Mouse (Mus musculus): ENCODE measurements at regions not wholly inside any gene's neighbourhood (a gene's known extent, or its start where the extent isn't known, plus 50 kb on each side); places are given as distances from the start of the nearest gene placed in this dataset.

- no peaks in the 10 kb centered on the region for H3K27me3 ChIP-seq (ENCODE audit: control insufficient read depth, insufficient read depth, low read length)
- 55% methylated on average over 4 of the region's 4 CpGs for WGBS
- ATAC-seq (ENCODE audit: insufficient read depth, low FRiP score): no peak
Observed at GRCm38 (mm10) chr9:60962086-60962485, 167.7 kb downstream of the Uaca start.

DNA sequence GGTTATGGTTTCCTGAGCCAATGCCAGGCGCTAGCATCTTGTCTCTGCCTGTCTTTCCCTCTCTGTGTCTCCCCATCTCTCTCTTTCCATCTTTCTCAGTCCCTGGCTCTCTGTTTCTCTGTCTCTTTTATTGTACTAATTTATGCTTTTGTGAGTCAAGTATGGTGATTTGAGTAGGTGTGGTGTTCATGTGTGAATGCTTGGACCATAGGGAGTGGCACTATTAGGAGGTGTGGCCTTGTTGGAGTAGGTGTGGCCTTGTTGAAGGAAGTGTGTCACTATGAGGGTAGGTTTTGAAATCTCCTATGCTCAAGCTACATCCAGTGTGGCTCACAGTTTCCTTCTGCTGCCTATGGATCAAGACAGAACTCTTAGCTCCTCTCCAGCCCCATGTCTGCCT is 171.3 kb downstream of the Uaca start:
- 44% methylated on average over 1 of the region's 1 CpGs for WGBS
- no peaks in the 10 kb centered on the region for H3K36me3 ChIP-seq (ENCODE audit: control insufficient read depth, insufficient read depth, low read length)
- ATAC-seq (ENCODE audit: insufficient read depth, low FRiP score): no peak
- no peak overlapping the region for H3K27ac ChIP-seq (ENCODE audit: low read length)
- H3K9ac ChIP-seq (ENCODE audit: low read length): no peak overlapping the region
- no peaks in the 10 kb centered on the region for H3K9me3 ChIP-seq (replicated peaks; ENCODE audit: control insufficient read depth, low read length)
- peaks cover 10% of the 10 kb centered on the region; the same call in 1 of the 2 replicates for H3K4me1 ChIP-seq (ENCODE audit: control insufficient read depth, insufficient read depth, low read length)
- no peak overlapping the region for H3K4me2 ChIP-seq (ENCODE audit: low read depth, low read length)
- no peaks in the 10 kb centered on the region for H3K27me3 ChIP-seq (ENCODE audit: control insufficient read depth, insufficient read depth, low read length)
- H3K4me3 ChIP-seq (replicated peaks; ENCODE audit: low read length): no peak overlapping the region

More at GRCm38 (mm10) chr9:60962086-60962485, 167.7 kb downstream of the Uaca start:
- Histone ChIP-seq H3K36me3 (ENCODE audit: control insufficient read depth, insufficient read depth, low read length) (no peaks in the 10 kb centered on the region), H3K27ac (ENCODE audit: low read length) (no peak overlapping the region; the same call in 1 of the 2 replicates), H3K4me1 (ENCODE audit: control insufficient read depth, insufficient read depth, low read length) (0 out of 2 replicates have a peak, but pooled peaks cover 6% of the 10 kb centered on the region), H3K9ac (ENCODE audit: low read length) (no peak overlapping the region), H3K4me3 (replicated peaks; ENCODE audit: low read length) (no peak overlapping the region), H3K4me2 (ENCODE audit: low read depth, low read length) (no peak overlapping the region), H3K9me3 (replicated peaks; ENCODE audit: control insufficient read depth, low read length) (no peaks in the 10 kb centered on the region)

- Histone ChIP-seq H3K27me3 (ENCODE audit: control insufficient read depth, insufficient read depth, low read length) (no peaks in the 10 kb centered on the region), H3K9me3 (replicated peaks; ENCODE audit: control insufficient read depth, low read length) (no peaks in the 10 kb centered on the region), H3K27ac (ENCODE audit: low read length) (no peak overlapping the region), H3K4me1 (ENCODE audit: control insufficient read depth, insufficient read depth, low read length) (peaks cover 4% of the 10 kb centered on the region; the same call in 1 of the 2 replicates), H3K36me3 (ENCODE audit: control insufficient read depth, insufficient read depth, low read length) (no peaks in the 10 kb centered on the region), H3K9ac (ENCODE audit: low read length) (no peak overlapping the region), H3K4me2 (ENCODE audit: low read depth, low read length) (no peak overlapping the region), H3K4me3 (replicated peaks; ENCODE audit: low read length) (no peak overlapping the region)
- no peak for ATAC-seq (ENCODE audit: insufficient read depth, low FRiP score)
- 55% methylated on average over 4 of the region's 4 CpGs for WGBS
Observed at GRCm38 (mm10) chr9:60968281-60969031, 174.1 kb downstream of the Uaca start.

GRCm38 (mm10) chr9:60972201-60972910 is 178.0 kb downstream of the Uaca start:
- no peak overlapping the region for H3K4me2 ChIP-seq (ENCODE audit: low read depth, low read length)
- 70% methylated on average over 9 of the region's 9 CpGs for WGBS
- no peak for ATAC-seq (ENCODE audit: insufficient read depth, low FRiP score)
- no peak overlapping the region for H3K27ac ChIP-seq (ENCODE audit: low read length)
- H3K4me3 ChIP-seq (replicated peaks; ENCODE audit: low read length): no peak overlapping the region
- H3K4me1 ChIP-seq (ENCODE audit: control insufficient read depth, insufficient read depth, low read length): peaks cover 4% of the 10 kb centered on the region; the same call in 1 of the 2 replicates
- no peaks in the 10 kb centered on the region for H3K27me3 ChIP-seq (ENCODE audit: control insufficient read depth, insufficient read depth, low read length)
- no peaks in the 10 kb centered on the region for H3K36me3 ChIP-seq (ENCODE audit: control insufficient read depth, insufficient read depth, low read length)
- H3K9ac ChIP-seq (ENCODE audit: low read length): no peak overlapping the region
- no peaks in the 10 kb centered on the region for H3K9me3 ChIP-seq (replicated peaks; ENCODE audit: control insufficient read depth, low read length)

GRCm38 (mm10) chr9:60974546-60974945 is 180.2 kb downstream of the Uaca start:
- Histone ChIP-seq H3K4me1 (ENCODE audit: control insufficient read depth, insufficient read depth, low read length) (no peaks in the 10 kb centered on the region), H3K9me3 (replicated peaks; ENCODE audit: control insufficient read depth, low read length) (no peaks in the 10 kb centered on the region), H3K27me3 (ENCODE audit: control insufficient read depth, insufficient read depth, low read length) (no peaks in the 10 kb centered on the region), H3K36me3 (ENCODE audit: control insufficient read depth, insufficient read depth, low read length) (no peaks in the 10 kb centered on the region), H3K4me3 (replicated peaks; ENCODE audit: low read length) (no peak overlapping the region), H3K4me2 (ENCODE audit: low read depth, low read length) (no peak overlapping the region), H3K9ac (ENCODE audit: low read length) (no peak overlapping the region), H3K27ac (ENCODE audit: low read length) (no peak overlapping the region)
- ATAC-seq (ENCODE audit: insufficient read depth, low FRiP score): no peak
- WGBS: 67% methylated on average over 1 of the region's 1 CpGs

GRCm38 (mm10) chr9:60982383-60983085 is 188.2 kb downstream of the Uaca start:
- Histone ChIP-seq H3K27ac (ENCODE audit: low read length) (no peak overlapping the region), H3K4me1 (ENCODE audit: control insufficient read depth, insufficient read depth, low read length) (peaks cover 5% of the 10 kb centered on the region; the same call in 1 of the 2 replicates), H3K36me3 (ENCODE audit: control insufficient read depth, insufficient read depth, low read length) (no peaks in the 10 kb centered on the region), H3K27me3 (ENCODE audit: control insufficient read depth, insufficient read depth, low read length) (no peaks in the 10 kb centered on the region), H3K9ac (ENCODE audit: low read length) (no peak overlapping the region), H3K4me2 (ENCODE audit: low read depth, low read length) (no peak overlapping the region), H3K4me3 (replicated peaks; ENCODE audit: low read length) (no peak overlapping the region), H3K9me3 (replicated peaks; ENCODE audit: control insufficient read depth, low read length) (no peaks in the 10 kb centered on the region)
- no peak for ATAC-seq (ENCODE audit: insufficient read depth, low FRiP score)
- WGBS: 54% methylated on average over 13 of the region's 13 CpGs

DNA sequence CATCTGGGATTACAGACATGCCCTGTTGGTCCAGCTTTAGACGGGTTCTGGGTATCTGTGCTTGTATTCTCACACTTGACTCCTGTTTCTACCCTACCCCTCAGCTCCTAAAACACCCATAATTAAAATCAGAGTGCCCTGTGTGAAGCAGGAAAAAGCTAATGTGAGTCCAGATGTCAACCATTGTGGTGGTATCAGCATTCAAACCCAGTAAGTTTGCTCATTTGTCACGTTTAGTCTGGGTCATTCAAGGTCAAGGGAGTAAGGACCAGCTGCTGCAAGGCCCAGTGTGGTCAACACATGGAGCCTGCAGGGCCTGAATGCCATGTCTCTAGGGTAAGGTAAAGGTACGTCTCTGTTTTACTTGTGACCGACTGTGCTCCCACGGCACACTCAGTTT is 188.9 kb downstream of the Uaca start:
- H3K4me1 ChIP-seq (ENCODE audit: control insufficient read depth, insufficient read depth, low read length): peaks cover 5% of the 10 kb centered on the region; the same call in 1 of the 2 replicates
- no peak overlapping the region for H3K9ac ChIP-seq (ENCODE audit: low read length)
- no peaks in the 10 kb centered on the region for H3K9me3 ChIP-seq (replicated peaks; ENCODE audit: control insufficient read depth, low read length)
- 61% methylated on average over 5 of the region's 5 CpGs for WGBS
- H3K4me3 ChIP-seq (replicated peaks; ENCODE audit: low read length): no peak overlapping the region
- no peaks in the 10 kb centered on the region for H3K27me3 ChIP-seq (ENCODE audit: control insufficient read depth, insufficient read depth, low read length)
- H3K36me3 ChIP-seq (ENCODE audit: control insufficient read depth, insufficient read depth, low read length): no peaks in the 10 kb centered on the region
- no peak overlapping the region for H3K4me2 ChIP-seq (ENCODE audit: low read depth, low read length)
- no peak for ATAC-seq (ENCODE audit: insufficient read depth, low FRiP score)
- H3K27ac ChIP-seq (ENCODE audit: low read length): no peak overlapping the region

DNA sequence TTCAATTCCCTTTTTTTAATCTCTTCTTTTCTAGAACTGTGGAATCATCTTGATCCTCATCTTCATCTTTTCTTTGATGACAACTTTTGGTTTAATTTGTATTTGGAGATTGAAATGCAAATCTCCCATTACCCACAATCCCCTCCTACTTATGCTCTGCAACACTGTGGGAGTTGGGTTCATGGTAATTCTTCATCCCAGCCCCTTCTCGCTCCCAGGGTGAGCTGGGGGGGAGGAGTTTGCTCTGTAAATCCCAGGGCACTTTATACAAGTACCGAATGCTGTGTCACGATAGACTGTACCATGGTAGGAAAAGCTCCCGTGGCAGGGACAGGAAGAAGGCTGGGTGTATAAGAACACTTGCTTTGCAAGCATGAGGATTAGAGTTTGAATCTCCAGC is 193.8 kb downstream of the Uaca start:
- Histone ChIP-seq H3K9me3 (replicated peaks; ENCODE audit: control insufficient read depth, low read length) (no peaks in the 10 kb centered on the region), H3K27ac (ENCODE audit: low read length) (no peak overlapping the region), H3K4me1 (ENCODE audit: control insufficient read depth, insufficient read depth, low read length) (peaks cover 16% of the 10 kb centered on the region; the same call in 1 of the 2 replicates), H3K4me2 (ENCODE audit: low read depth, low read length) (no peak overlapping the region), H3K9ac (ENCODE audit: low read length) (no peak overlapping the region), H3K36me3 (ENCODE audit: control insufficient read depth, insufficient read depth, low read length) (no peaks in the 10 kb centered on the region), H3K4me3 (replicated peaks; ENCODE audit: low read length) (no peak overlapping the region), H3K27me3 (ENCODE audit: control insufficient read depth, insufficient read depth, low read length) (no peaks in the 10 kb centered on the region)
- ATAC-seq (ENCODE audit: insufficient read depth, low FRiP score): no peak
- 58% methylated on average over 4 of the region's 4 CpGs for WGBS

Data from stomach, embryonic 16.5 days (tissue).